Mouse (Mus musculus) c-Kit-positive CD71-negative TER-119-negative erythroid progenitor cells, embryonic 14.5 days (primary cell): ENCODE data around the gene Pex7.

Source experiments
- DNase-seq: peaks from one replicate; pipeline ENCODE4 v3.0.0-alpha.2; 2013; ENCODE audit warnings: low read depth

Gene Pex7

DNA sequence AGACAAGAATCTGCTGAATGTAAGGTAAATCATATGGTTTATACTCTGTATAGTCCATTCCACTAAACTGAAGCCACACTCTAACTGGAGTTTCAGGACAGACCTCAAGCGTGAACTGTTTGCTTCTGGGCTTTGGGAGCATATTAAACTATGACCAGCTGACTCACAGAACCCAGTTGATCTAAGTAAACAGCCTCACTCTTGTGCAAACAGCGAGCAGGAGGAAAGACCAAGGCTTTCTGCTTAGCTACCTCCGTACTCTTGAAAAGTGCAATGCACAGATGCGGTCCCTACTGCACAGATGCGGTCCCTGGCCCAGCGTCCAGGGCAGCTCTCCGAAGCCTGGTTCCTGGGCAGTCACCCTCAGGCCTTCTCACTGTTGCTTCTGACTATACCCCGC is 30.2 kb downstream of the Pex7 start:
- DNase-seq: no peak

DNA sequence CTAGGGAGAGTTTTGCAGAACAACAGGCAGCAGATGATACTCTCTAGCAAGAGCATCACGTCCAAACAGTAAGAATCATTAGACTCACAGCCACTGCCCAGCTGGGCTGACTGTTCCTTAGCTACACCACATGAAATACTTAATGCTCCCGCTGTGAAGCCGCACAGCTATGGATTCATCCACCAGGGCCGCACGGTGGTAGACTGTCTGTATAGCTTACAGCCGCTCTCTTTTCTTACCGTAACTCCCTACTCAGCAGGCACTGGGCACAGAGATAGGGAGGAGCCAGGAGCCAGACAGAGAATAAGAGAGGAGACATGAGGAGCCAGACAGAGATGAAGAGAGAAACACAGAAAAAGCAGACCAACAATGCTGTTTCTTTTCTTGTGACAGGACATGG is 30.8 kb downstream of the Pex7 start:
- no peak for DNase-seq

DNA sequence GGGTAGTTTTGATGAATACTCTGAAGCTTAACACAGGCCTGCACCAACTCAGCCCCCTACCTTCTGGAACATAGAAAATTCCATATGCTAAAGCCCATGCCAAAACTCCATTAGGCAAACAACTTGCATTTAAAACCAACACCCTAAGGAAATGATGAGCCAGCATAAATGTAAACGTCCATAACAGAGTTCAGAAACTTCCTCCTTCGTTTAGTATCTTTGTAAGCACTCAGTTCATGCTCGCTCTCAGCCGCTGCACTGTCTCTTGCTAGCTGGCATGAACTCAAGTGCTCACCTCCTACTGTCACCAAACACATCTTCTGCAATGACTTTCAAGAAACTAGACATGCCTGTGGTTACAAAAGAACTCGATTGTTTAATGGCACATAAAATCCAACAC is 32.1 kb downstream of the Pex7 start:
- DNase-seq: no peak

DNA sequence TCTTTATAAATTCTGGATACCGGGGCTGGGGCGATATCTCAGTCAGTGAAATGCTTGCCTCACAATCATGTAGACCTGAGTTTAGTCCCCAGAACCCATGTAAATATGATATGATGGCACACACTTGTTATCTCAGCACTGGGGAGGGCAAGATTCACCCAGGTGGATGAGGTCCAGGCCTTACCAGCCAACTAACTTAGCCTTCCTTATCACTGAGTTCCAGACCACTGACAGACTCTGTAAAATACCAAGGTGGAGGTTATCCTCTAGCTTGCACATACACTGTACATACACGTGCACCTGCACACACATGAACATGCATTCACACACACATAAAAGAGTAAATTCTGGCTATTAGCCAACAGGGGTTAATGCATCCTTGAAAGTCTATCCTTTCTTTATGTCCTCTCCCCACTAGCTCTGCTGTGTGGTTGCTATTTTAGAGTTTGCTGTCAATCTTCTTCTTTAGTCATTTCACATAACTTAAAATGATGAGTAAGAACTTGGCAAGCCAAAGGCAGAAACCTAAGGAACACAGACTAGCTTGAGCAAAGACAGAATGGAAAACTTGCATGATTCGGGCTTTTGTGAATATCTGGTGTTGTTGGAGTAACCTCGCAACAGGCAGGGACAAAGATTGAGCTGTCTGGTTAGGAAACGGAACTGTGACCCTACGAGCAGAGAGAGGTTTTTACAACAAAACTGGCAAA is 51.7 kb downstream of the Pex7 start:
- DNase-seq: no peak

DNA sequence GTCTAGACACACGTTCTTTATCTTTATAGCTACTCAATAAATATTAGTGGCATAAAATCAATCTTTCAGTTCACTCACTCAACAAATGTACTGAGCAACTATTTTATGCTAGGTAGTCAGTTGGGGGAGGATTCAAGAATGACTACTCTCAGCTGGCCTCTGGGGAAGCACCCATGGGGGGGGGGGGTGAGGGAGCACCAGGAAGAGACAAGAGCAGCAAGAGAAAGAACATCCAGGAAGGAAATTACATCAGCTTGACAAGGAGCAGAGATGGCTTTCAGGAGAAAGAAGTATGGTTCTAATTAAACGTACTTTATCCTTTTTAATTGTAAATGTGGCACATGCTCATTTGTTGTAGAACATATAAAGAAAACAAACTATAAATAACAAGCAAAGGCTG is 53.9 kb downstream of the Pex7 start:
- DNase-seq: no peak

DNA sequence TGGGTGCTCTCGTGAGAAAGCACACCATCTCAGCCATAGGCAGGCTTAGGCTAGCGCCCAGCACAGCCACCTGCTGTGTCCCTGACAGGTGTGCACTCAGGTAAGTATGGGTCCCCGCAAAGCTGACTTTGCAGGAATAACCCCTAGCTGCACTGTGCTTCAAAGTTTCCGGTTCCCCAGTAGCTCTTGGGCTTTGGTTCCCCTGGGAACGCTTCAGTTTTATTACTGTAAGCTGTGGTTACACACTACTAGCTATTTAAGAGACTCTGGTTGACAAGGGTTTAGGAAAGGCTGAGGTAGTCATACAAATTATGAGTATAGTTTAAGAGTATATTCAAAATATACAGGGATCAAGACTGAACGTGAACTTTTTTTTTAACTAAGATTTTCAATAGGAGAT is 54.7 kb downstream of the Pex7 start:
- no peak for DNase-seq

DNA sequence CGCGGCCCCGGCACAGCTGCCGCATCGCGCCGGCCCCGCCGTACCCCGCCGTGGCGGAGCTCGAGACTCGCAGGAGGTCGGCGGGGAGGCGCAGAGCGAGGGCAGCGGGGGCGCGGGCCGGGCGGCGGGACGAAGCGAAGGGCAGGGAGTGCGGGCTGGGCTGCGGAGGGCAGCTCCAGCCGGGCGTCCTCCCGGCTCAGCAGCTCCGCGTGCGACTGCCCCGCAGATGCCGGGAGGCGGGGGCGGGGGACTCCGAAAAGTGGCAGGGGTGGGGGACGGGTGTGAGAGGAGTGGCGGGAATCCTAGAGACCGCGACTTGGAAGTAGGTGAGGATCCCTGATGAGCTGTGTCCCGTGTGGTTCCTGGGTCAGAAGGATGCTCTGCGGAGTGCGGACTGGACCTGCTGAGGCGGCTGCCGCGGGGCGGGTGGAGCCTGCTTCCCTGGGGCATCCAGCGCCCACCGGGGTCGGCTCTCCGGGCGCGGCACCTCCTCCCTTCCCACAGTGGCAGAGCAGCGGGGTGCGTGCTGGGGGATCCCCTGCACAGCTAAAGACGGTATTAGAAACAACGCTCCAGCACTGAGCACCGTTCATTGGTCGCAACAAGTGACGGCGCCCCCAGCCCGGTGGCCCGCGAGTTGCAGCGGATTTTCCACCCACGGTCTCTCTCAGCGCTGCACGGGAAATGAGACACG is 56.3 kb downstream of the Pex7 start, which contains the start of gene Slc35d3:
TSS of gene Slc35d3 (minus strand) at position 462 of the 694 bp plus-strand sequence.
- DNase-seq: peak; percentile 22

DNA sequence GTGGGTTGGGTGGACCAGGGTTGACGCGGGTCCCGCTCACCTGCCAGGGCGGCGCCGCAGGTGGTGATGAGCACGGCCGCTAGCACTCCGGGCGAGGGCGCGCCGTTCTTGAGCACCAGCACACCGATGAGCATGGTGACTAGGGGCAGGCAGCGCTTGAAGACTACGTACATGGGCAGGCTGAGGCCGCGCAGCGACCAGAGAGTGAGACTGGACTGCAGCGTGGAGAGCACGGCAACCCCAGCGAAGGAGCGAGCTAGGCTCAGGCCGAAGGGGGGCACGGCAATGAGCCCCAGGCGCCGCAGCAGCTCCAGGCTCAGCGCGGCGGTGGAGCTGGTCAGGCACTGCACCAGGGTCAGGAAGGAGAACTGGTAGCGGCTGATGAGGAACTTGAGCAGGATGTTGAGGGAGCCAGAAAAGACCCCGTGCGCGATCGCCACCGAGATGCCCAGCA is 56.9 kb downstream of the Pex7 start:
- peak; percentile 19 for DNase-seq

DNA sequence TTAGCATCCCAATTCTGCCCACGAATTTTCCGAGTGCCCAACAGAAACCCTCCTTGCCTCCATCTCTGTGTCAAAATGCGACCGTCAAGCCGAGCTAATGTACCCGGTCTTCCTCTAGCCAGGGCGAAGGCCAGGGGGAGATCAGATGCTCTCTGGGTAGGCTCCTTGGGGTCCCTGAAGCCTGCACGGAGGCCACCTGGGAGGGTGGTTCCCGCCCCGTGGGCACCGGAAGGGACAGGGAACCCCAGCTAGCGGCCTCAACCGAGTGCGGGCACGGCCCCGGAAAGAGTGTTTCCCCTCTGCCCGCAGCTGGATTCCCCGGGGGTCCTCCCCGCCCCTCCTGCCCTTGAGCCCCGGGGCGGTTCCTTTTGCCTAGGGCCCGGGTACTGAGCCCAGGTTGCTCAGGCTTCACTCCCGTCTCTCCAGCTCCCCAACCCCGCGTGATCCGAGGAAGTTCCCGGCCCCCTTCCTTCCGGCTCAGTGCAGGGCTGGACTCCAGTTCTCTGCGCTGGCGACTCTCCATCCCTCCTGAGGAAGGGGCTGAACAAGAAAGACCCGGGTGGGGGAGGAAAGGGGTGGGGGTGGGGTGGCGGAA is 57.6 kb downstream of the Pex7 start:
- peak; percentile 17 for DNase-seq

DNA sequence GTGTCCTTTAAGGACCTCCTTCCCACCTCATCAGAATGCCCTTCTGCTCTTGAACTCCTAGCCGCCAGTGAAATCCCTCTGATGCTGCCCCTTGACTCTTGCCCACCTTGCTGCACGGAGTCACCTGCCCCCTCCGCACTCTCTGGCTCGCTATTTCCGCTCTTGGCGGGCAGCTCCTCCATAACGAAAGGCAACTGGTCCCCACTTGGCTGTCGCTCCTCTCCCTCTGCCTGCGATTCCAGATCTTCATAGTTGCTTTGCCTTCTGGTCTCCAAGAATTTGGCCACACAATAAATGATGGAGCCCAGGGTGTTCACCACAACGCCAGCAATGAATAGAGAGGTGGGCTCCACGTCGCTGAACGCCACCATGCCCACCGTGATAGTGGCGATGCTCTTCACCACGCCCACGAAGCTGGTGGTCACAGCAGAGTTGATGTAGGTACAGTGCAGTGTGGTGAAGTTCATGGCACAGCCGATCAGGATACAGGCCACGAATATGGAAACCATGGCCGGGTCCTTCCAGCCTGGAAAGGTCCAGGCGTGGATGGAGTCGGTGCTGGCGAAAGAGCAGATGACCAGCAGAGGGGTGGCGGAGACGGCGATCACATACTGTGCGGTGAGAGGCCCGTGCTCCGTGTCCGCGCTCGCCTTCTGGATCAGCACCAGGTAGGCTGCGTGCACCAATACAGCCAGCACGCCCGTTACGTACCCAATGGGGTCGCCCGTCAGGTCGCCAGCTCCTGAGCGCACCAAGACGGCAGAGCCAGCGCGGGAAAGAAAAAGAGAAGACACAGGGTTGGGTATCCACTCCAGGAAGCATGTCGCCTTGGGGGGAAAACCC is 58.3 kb downstream of the Pex7 start:
- DNase-seq: no peak

DNA sequence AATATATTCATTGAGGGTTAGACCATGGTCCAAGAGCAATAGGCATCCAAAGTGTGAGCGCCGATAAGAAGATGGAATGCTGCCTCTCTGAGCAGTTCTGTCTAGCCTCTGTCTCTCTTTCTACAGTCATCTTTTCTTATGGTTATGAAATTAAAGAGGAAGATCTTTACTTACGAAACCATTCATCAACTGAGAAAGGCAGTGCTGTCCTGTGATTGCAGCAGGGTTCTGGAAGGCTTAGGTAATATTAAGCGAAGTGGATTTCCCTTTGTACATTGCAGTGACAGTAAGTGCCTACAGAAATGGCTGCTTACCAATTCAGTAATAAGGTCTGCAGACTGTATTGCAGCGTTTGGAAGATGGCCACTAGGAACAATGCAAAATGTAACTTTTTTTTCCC is 67.7 kb downstream of the Pex7 start:
- DNase-seq: no peak

DNA sequence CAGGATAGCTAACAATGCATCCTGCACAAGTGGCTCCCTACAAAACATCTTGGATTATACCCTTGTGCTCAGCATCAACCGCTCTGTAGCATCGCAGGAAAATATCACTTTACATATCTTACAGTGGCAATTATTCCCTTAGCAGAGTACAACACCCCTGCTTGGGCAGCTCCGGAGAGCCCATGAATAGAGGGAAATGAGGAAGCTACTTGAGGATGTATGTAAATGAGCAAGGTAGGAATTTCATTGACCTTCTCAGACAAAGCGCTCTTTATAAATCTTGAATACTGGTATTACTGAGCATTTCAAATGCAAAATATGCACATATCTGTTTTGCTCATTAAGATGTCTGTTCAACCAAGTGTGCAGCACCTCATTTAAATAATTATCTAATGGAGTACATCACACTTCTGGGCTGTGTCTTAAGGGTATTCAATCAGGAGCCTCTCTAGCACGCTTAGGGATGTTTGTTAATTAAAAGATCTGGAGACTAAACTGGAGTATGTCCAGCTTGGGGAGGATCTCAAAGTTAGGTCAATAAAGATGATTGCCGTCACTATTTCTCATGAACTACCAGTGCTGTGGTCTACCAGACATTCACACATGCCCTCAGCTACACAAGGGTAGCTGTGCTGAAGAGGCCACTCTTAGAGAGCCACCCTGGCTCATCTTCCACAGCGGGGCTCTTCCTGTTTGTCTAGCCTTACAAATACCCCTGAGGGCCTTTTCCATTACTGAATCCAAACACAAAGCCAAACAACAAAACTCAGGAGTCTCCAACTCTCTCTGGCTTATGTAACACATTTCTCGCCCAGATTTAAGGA is 71.4 kb downstream of the Pex7 start:
- no peak for DNase-seq

DNA sequence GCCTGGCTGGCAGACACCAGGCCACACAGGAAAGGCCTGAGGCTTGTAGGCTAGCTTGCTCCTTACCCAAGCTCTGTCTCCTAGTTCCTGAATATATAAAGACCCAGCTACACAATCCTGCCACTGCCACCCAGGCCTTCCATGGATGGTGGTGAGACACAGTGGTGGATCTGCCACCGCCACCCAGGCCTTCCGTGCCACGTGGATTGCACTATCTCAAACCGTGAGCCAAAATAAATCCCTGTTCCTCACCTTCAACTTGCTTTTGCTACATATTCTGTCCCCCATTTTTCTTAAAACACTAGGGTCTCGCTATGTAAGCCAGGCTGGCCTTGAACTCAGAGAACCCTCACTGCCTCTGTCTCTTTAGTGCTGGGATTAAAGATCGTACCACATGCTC is 73.3 kb downstream of the Pex7 start:
- no peak for DNase-seq

DNA sequence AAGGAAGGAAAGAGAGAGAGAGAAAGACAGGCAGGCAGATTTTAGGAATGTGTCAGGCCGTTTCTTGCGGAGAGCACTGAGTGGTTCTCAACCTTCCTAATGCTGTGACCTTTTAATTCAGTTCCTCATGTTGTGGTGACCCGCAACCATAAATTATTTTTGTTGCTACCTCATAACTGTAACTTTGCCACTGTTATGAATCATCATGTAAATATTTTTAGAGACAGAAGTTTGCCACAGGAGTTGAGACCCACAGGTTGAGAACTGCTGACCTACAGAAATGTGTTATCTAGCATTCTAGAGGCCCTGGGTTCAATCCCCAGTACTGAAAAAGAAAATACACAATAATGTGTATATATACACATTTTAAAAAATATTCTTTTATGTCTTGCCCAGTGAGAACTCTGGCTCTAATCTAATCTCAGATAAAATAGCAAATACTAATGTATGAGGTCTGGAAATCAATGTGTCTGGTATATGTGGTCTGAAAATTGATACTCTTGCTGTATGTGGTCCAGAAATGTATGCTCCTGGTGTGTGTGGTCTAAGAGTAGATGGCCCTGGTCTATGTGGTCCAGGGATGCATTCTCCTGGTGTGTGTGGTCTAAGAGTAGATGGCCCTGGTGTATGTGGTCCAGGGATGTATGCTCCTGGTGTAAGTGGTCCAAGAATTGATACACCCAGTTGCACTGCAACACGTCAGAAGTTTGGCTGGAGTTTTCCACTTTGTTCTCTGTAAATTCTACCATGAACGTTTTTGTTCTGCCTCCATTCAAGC is 76.2 kb downstream of the Pex7 start:
- DNase-seq: no peak

DNA sequence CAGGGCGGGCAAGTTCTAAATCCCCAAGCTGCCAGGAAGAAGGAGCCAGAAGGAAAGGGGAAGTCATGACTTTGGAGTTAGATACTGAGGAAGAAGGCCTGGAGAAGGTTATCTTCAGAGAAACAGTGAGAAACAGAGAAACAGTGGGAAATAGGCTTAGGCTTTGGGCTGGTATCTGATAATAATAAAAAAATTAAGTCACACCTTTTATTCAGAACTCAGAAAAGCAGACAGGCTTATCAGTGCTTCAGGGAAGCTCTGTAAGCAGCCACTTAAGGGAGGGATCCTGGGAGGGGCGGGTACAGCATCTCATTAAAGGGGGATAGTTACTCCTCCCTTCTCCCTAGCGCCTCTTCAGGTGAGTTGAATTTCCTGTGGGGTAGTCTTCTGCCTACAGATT is 86.5 kb downstream of the Pex7 start:
- no peak for DNase-seq

DNA sequence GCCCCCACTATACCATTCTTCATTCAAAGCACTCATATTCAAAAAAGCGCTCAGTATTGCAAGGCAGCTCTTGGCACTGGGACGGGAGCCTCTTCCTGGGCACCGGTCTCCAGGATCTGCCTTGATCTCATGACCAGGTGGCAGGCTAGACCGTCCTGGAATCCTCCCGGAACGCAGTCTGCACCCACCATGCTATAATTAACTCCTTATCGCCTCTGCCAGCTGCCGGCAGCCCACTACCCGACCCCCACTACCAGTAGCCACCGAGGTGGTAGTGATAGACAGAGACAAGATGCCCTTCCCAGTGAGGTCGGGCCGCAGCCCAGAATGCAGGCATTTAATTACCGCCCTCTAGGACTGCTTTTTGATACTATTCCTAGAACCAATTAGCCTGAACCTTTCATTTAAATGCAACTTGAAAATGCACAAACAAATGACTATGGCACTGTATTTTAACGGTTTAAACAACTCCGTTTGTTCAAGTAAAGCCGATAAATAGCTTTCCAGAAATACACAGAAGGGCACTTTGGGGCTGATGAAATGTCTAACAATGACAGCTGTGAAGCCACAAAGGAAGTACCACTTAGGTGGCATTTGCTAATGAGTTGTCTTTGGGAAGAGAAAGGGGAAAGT is 88.7 kb downstream of the Pex7 start:
- DNase-seq: no peak

DNA sequence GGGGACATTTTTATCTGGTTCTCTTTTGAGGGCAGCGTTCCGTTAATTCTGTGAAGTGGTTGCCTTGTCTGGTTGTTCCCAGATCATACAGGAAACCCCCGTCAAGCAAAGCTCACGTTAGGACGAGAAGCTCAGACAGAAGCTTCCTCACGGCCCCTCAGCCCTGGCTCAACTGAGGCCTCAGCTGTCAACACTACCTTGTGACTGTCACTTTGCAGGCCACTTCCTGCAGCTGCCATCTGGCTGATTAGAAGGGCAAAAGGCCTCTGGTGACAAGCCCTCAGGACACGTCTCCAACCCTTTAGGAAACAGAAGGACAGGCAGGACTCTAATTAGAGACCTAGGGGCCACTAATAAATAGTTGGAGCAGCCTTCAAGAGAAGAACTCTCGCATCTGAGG is 92.1 kb downstream of the Pex7 start:
- DNase-seq: peak; percentile 35

DNA sequence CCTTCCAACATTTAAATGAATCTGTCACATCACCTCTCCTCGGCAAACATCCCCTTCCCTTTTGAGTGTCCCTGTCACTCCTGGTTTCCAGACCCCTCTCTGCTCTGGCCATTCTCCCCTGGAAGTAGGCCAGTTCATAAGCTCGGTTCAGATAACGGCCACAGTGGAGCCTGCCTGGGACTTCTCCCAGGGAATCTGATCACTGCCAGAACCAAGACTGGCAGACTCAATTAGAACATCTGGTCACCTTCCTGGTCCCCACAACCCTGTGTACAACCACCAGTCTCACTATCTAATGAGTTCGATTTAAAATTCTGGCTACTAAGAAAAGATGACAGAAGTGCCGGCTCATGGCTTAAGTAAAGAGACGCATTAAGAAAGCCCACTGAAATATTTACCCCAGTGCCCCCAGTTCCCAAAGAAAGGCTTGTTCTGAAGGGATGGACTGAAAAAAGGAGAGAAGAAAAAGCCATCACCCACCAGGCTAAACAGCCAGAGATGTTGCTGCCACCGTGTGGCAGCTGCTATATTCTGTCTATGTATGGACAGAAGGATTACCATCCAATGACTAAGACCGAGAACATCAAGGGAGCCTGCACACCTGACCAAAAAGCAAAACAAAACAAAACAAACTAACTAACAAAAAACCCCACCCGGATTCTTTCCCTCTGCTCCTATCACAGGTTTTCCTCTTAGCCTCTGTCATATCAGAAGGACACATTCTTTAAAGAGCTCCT is 95.9 kb downstream of the Pex7 start:
- no peak for DNase-seq

DNA sequence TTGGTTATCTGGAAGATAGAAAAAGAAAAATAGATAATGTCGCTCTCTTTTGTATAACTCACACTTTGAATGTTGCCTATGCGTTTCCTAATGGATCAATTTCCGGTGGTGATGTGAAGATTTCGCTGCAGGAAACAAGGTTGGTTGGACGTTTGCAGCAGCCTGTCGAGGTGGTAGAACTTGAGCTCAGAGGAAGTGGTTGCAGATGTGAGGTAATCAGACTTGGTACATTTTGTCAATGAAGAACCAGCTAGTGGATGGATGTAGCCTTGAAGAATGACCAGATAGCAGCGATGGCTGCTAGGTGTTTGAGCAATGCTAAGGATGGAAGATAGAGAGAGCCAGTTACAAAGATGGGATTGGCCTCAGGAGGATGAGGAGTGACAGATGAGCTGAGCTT is 102.7 kb downstream of the Pex7 start:
- no peak for DNase-seq
